Mouse (Mus musculus): ENCODE results near the gene Slc25a48. TPM values are rescaled to one million over a fixed set of nuclear protein-coding genes. Genes with fewer than 3 reads are reported as not detected.

The Slc25a48 gene
- not detected in 4 replicates for total RNA-seq (2023)

DNA sequence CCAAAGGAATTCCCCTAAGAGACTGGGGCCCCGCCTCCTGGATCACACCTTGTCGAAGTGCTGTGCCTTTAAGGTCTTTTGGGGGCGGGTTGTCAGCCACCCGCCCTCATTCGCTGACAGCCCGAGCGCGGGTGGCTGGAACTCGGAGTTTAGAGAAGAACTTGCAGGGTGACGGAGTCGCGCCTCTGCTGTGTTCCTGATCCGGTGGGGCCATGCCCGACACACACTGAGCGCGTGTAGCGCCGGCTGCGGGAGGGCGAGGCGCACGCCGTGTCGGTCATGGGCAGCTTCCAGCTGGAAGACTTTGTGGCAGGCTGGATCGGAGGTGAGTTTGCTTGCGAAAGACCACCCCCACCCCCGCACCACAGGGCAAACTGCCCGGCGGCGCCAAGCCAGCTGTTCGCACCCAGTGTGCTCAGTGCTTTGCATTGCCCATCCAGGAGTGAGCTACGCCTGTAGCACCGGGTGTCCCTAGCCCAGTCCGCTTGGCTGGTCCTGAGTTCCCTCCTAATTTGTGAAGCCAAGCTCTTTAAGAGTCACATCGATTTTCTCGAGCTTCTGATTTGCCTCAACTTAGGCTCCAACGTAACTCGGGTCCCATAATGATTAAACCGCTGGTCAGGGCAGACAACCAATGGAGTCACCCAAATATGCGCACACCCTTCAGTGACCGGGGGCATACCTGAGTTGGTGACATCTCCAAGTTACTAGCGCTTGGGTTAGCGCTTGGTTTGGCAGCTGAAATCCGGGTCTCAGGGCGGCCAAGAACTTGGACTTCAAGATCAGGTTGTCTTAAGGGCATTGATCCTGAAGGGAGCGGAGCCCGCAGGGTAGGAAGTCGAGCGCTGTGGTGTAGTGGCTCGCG is at the start of gene Slc25a48:
TSS of gene Slc25a48 (plus strand) at position 145 of the 865 bp plus-strand sequence.

DNA sequence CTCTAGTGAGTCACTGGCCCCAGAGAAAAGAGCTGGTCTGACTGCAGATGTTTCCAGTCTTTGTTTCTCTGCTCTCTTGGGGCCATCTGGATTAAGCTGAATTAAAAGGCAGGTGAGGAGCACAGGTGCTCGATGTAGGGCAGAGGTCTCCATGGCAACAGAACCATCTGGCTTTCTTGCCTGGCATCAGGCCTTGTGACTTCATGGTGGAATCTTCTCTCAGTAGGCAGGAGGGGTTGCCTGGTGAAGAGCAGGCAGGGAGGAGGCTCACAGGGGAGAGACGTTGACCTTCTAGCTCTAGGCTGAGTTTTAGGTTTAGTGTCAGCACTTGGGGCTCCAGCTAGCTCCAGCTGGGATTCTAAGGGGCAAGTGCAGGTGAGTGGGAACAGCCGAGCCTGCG is 11.8 kb upstream of the Slc25a48 start, which contains the start of gene Gm3045:
TSS of gene Gm3045 (plus strand) at position 230 of the 400 bp plus-strand sequence.

DNA sequence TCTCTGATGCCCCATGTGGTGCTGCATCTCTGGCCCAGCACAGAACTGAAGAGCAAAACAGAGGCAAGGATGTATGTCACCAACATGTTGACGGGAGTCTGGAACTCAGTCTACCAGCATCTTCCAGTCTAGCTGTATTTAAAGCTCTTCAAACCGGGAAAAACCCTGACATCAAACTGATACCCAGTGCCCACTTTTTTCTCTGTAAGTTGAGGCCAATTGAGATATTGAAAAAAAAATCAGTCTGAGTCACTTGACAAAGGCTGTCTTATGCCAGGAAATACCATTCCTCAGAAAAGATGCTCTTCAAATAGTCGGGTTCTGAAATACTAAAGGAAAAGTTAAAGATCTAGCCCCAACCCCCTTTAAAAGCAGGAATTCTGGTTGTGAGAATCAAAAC is 44.0 kb downstream of the Slc25a48 start, which contains the start of gene Il9:
TSS of gene Il9 (minus strand) at position 101 of the 400 bp plus-strand sequence.

DNA sequence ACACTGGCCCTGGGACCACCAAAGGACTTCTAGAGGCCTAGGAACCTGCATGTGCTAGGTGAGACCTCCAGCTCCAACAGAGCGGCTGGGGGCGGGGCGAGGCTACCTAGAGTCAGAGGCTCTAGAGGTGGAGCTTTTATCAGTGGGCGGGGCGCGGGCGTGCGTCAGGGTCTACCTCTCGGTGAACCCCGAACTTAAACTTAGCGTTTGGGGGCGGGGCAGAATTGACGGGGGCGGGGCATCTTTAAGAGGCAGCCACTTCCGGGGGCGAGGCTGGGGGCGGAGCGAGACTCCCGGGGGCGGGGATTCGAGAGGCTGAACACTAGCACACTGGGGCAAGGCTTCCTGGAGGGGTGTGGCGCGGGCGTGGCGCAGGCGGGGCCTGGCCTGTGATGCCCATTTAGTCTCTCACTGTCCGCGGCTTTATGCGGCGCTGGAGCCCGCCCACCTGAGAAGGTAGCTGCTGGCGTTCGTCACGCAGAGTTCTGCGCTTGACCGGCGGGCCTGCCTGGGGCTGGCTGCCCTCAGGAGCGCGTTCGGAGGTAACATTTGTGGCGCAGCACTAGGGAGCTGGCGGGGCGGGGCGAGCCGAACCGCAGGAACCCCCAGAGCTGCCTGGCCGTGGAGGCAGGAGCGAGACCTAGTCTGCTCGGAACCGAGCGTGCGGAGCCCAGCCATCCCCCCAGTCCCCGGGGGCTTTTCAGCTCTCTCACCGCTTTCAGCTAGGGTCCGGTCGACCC is 84.1 kb downstream of the Slc25a48 start, which contains the start of gene Fbxl21:
TSS of gene Fbxl21 (plus strand) at position 392 of the 740 bp plus-strand sequence.

Other genes starting within 250 kb of the Slc25a48 start
- not detected in 4 replicates for gene Neurog1, start 186.2 kb upstream of the Slc25a48 start, total RNA-seq (2023)
- gene Cxcl14, start 141.8 kb upstream of the Slc25a48 start, total RNA-seq (2023) = not detected in 4 replicates
- gene Gm3045, start 11.8 kb upstream of the Slc25a48 start, total RNA-seq (2023) = not detected in 4 replicates
- gene Il9, start 43.9 kb downstream of the Slc25a48 start, total RNA-seq (2023) = not detected in 4 replicates
- gene Fbxl21, start 84.1 kb downstream of the Slc25a48 start, total RNA-seq (2023) = 1.3 to 2.6 TPM (median 1.9 TPM) in 4 replicates
- gene Lect2, start 110.1 kb downstream of the Slc25a48 start, total RNA-seq (2023) = not detected in 4 replicates
- 4.0 to 4.2 TPM (median 4.1 TPM) in 4 replicates for gene Tgfbi, start 171.2 kb downstream of the Slc25a48 start, total RNA-seq (2023)

All from B cell, adult 62 days (primary cell).